Mouse (Mus musculus) brain, adult 2 months (tissue): ENCODE measurements around the gene Pnldc1.

ENCODE experiments used
- DNase-seq: peaks from one replicate; pipeline ENCODE4 v3.0.0; 2011; ENCODE audit warnings: low read depth, low spot score

Pnldc1 gene

GRCm38 (mm10) chr17:12858072-12858471, 52.0 kb downstream of the Pnldc1 start:
- DNase-seq: no peak

DNA sequence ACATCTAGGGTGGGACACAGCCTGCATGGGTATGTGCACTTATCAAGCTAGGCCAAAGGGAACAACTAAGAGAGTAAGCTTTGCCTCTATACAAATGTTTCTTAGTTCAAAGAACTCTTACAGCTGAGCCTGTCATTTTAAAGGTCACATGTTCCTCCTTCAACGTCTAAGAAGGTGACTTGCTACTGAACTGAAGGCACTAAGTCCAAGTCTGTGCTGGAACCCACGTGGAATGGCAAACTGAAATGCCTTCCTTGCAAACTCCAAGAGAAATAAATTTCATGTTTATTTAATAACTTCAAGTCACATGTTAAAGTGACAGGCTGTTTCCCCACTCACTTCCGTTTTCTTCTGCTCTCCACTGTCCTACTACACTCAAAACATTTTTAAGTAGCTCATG, 52.6 kb downstream of the Pnldc1 start:
- DNase-seq: no peak

- no peak for DNase-seq
Observed at GRCm38 (mm10) chr17:12854386-12854785, 55.6 kb downstream of the Pnldc1 start.

GRCm38 (mm10) chr17:12853821-12854220, 56.2 kb downstream of the Pnldc1 start:
- peak; percentile 83 for DNase-seq

GRCm38 (mm10) chr17:12851689-12852088, 58.3 kb downstream of the Pnldc1 start:
- DNase-seq: peak; percentile 80

GRCm38 (mm10) chr17:12849778-12850382, 60.1 kb downstream of the Pnldc1 start:
- DNase-seq: peak; percentile 92

GRCm38 (mm10) chr17:12847736-12848135, 62.3 kb downstream of the Pnldc1 start:
- DNase-seq: no peak

- DNase-seq: peak; percentile 76
Observed at GRCm38 (mm10) chr17:12846474-12846873, 63.6 kb downstream of the Pnldc1 start.

- no peak for DNase-seq
Observed at GRCm38 (mm10) chr17:12845862-12846261, 64.2 kb downstream of the Pnldc1 start.

DNA sequence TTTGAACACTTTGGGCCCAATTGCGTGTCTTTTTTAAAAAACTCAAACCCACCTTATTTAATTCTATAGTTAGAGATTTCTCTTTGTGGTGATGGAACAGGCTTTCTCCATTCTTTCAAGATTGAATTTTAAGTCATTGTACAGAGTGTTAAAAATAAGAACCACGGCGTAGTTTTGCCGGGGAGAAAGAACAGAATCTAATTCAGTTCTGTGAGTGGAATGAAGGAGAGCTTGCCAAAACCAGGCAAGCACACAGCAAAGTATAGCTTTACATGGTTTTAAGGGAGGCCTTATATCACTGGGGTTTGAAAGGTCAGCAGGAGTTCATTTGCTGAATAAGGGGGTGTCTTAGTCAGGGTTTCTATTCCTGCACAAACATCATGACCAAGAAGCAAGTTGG, 65.5 kb downstream of the Pnldc1 start:
- peak; percentile 59 for DNase-seq

DNA sequence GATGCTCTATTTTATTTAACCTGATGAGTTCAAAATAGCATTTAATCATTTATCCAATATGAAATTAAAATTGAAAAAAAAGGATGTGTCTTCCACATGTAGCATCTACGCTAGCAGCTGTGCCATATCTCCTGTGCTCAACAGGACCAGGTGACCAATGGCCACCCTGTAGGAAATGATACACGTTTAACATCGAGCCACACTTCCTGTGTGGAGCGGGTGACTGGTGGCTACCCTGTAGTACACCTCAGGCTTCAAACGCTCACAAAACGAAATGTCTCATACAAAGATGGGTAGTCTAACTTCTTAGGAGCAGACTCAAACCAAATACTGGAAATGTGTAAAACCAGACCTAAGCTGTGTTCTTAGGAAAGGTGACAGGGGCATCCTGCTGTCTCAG, 66.2 kb downstream of the Pnldc1 start:
- no peak for DNase-seq

DNA sequence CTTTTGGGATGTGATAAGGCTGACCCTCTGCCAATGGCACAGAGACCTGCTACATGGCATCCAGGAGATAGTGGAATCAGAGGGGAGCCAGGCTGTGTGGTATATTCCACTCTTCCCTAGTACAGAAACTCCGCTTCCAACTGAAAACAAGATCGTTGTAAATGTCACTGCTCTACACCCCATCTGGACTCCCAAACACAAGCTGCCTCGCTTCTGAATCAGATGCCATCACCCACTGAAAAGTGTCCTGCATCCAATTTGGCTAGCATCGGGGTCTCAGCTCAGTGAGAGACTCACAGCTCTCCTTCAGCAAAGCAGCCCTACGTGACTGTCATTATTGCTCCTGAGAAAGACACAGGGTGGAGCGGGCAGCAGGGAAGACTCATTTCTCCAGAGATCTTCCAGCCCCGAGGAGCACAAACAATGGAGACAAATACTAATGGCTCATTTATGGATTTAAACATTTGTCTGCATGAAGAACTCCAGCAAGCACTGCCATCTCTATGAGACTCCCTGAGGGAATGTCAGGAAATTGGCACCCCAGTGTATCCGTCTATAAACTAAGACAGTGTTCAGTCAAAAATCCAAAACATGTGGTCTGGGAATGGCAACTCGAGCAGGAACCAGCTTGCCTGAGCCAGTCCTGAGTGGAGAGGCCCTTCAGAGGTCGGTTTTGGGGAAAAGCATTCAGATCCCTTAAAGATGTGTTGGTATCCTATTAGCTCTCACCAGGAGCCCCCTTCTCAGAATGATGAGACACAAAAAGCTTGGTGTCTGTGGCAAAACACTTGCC, 70.4 kb downstream of the Pnldc1 start:
- peak; percentile 92 for DNase-seq
